Mouse (Mus musculus) activated CD4-positive, CD25-positive, alpha-beta regulatory T cell, adult 4 months (primary cell): ENCODE measurements at regions not wholly inside any gene's neighbourhood (a gene's known extent, or its start where the extent isn't known, plus 50 kb on each side); places are given as distances from the start of the nearest gene placed in this dataset.
A peak's percentile ranks its signal among the peaks of the same experiment; 100 is the strongest.

Experiments used
- ATAC-seq: one replicate; pipeline ENCODE4 v1.8.0; 2017

DNA sequence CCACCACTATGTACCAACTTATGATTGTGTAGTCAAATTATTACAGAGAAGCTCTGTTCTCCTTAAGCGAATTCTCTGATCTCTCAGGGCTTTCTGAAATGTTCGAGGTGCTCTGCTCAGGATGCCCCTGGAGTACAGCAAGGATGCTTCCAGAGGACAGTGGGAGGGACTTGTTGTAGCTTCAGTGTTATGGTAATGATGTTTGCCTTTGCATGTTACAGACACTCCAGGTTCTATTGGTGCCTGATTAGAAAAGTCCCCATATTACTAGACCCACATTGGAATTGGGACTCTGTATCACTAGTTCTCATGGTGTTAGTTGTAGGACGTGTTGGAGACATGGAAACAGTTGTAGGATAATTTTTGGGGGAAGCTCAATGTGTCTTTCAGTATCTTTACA is 96.0 kb downstream of the Epdr1 start:
- no peak for ATAC-seq

DNA sequence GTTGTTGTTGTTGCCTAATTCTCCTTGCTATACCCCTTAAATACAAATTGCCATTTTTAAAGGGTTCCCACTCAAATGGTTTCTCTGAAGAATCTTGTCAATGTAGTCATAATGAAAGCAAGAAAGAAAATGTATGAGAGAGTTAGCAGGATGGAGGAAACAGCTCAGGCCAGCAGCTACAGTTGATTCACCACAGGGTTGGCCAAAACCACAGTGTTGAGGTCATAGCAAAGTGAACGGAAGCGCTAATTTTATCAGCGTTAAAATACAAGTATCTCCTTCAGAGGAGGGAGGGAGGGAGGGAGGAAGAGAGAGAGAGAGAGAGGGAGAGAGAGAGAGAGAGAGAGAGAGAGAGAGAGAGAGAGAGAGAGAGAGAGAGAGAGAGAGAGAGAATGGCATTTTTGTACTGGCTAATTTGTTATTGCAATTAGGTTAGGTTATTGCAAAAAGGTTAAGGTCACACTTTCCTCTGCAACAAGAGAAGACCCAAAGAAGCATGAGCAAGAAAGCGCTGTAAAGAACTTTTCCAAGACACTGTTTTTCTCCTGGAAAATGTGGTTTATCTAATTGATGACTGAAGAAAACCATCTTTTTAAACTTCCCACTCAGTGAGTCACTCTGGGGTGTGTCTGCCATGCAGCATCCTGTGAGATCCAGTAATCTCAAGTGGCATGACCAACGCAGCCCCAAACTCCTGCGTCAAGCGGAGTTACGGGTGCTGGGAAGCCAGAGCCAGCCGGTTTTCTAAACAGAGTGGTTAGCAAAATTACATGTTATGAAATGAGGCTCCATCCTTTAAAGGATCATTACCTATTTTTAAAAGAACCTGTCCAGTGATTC is 101.6 kb downstream of the Epdr1 start:
- no peak for ATAC-seq

GRCm38 (mm10) chr13:19514844-19515555 is 104.7 kb downstream of the Epdr1 start:
- ATAC-seq = no peak

- no peak for ATAC-seq
Observed at GRCm38 (mm10) chr13:19506543-19506942, 110.9 kb upstream of the Stard3nl start.

- ATAC-seq = no peak
Observed at GRCm38 (mm10) chr13:19504241-19504640, 108.6 kb upstream of the Stard3nl start.

DNA sequence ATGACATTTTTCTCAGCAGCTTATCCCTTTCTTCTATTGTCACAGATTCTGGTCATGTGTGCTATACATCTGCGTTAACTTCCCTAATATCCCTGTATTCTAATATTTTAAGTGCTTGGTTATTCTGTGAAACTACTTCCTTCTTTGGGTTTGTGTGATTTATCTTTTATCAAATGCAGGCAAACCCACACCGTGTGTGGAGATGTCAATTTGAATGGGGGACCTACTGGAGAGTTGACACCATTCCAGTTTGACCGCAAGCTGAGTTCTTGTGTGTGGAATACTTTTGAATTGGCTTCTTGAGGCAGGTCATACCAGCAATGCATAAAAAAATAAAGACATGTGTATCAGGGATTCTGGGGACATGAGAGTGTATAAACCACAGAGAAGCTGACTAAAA is 86.6 kb upstream of the Stard3nl start:
- no peak for ATAC-seq

- peak; percentile 77 for ATAC-seq
Observed at GRCm38 (mm10) chr13:19474041-19474440, 78.4 kb upstream of the Stard3nl start.

DNA sequence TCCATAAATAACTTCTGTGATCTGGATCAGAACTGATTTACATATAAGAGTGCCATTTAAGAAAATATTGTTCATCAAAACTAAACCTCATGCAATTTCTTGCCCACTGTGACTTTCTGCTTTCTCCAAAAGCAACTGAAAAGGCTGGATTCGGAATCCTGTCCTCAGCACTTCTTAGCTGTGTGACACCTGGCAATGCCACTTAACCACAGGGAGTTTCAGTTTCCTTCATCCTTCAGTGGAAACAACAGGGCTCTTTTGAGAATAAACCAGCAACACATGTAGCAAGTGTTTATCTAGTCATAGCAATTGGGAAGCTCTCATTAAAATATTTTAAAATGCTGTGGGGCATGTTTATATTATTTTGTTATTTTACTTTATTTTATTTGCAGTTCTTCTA is 75.1 kb upstream of the Stard3nl start:
- ATAC-seq = no peak

GRCm38 (mm10) chr13:19466722-19467384 is 71.3 kb upstream of the Stard3nl start:
- no peak for ATAC-seq

DNA sequence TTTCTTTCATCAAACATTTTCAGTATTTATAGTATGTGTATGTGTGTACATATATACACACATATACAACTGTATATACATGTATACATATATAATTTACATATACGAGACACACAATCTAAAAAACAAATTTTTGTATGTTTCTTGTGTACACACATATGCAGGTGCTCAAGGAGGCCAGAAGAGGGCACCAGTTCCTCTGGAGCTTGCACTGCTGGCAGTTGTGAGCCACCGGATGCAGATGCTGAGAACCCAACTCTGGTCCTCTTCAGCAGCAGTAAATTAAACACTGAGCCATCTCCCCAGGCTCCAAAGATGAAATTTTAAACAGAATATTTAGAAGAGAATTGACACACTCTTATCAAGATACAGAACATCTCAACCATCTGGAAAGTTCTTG is 67.4 kb upstream of the Stard3nl start:
- no peak for ATAC-seq

DNA sequence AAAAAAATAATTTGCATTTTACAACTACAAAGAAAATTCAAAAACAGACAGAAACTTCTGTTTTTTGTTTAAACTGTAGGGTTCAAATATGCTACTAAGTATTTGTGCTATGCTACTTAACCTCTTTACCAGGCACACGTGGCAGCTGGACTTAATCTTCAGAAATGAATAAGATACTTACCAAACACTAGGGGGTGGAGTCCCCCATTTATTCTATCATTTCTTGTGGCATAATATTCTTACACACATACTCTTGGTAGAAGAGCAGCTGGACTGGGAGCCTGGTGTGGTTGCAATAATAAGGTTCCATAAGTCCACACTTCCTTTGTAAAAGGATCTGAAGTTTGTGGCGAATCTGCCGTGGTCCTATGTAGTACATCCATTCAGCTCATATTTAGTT is 53.8 kb upstream of the Stard3nl start:
- no peak for ATAC-seq
